Mouse (Mus musculus): Measurements from ENCODE around the gene Srrm3.

DNA sequence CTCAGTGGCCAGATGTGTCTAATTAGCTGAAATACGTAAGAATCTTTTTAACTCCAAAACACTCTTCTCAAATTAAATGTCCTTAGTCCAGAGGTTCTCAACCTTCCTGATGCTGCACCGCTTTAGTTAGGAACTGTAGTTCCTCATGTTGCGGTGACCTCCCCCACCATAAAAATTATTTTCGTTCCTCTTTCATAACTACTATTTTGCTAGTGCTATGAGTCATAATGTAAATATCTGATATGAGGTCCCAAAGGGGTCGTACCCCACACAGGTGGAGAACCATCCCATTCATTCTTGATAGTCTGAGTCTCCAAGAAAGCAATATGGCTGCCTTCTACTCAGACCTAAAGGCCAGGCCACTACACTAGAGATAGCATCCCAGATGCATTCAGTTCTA, 63.8 kb downstream of the Srrm3 start:
- TF ChIP-seq CTCF (conservative IDR thresholded peaks at IDR 0.05; ENCODE audit: insufficient read depth, insufficient read length, low read depth, low read length) (no peak), POLR2A (IDR thresholded peaks at IDR 0.05; ENCODE audit: low read depth, low read length) (no peak)

Data from kidney, adult 2 months (tissue).